ENCODE assay signal across 26 mouse cellular contexts in the genomic region with DNA sequence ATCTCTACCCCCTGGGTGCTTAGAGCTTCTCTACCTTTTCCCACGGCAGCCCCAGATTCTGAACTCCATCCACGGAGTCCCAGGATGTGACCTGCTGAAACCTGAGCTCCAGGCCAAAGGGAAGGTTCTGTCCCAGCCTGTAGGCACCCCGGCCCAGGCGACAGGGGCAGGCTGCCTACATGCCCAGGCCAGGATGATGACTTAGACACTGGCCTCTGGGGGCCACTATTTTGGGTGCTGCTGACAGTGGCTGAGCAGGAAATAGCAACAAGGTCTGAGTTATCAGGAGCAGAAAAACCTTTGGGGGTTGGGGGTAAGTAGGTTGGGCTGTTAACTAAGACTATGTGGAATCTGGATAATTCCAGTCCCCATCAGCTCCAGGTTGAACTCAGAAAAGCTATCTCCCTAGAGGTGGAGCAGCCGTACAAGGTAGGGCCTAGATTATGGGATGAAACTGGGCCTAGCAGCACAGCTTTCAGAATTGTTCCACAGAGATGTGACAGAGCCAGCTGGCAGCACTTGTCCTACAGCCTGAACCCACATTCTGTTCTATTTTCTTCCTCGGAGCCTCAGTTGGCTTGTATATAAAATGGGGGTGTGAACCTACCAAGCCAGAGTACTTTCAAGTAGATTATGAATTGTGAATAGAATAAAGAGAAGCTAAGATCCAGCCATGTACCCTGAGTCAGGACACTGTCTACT. TPM values are rescaled to one million over a fixed set of nuclear protein-coding genes. Genes with fewer than 3 reads are reported as not detected.
DNase-seq lines count a peak whose midpoint lies in the region; ATAC-seq and TF ChIP-seq lines count a peak whose summit lies in the region.
"Had no signal": no experiment of that assay in that cellular context is flagged by ENCODE, and none has a peak within 500 bp of the region (broad histone marks: within the 10 kb centered on the region; RNA-seq: fewer than 3 reads in every experiment).

No protein-coding gene starts in this region.

- peak overlapping the region; percentile 89 for H3K27ac ChIP-seq in layer of hippocampus, adult 2 months
- H3K27ac ChIP-seq in CH12.LX (ENCODE audit: insufficient read depth, low read depth), result no peak overlapping the region
- 0 out of 2 replicates have a peak overlapping the region, but pooled peaks have one; percentile 2 for H3K27ac ChIP-seq in limb, embryonic 10.5 days
- no peak overlapping the region for H3K27ac ChIP-seq in liver, embryonic 12.5 days
- H3K27ac ChIP-seq: hindbrain, embryonic 14.5 days; kidney, postnatal 0 days; limb, embryonic 15.5 days; midbrain, embryonic 15.5 days had no signal

- TF ChIP-seq POLR2A in CH12.LX (IDR thresholded peaks at IDR 0.05; ENCODE audit: low read depth, low read length), result no peak

- no peak for TF ChIP-seq CTCF in layer of hippocampus, adult 2 months (conservative IDR thresholded peaks at IDR 0.05)
- no peak for TF ChIP-seq CTCF in CH12.LX (conservative IDR thresholded peaks at IDR 0.05 in 1 of 2, IDR thresholded peaks at IDR 0.05 in 1 of 2; ENCODE audit: low read depth in 2 of 2, low read length in 2 of 2)

- TF ChIP-seq RAD21 in CH12.LX (IDR thresholded peaks at IDR 0.05; ENCODE audit: low read depth, low read length), result no peak

- no peak for ATAC-seq in liver, embryonic 12.5 days
- ATAC-seq: forebrain, embryonic 14.5 days; intestine, postnatal 0 days; liver, postnatal 0 days; midbrain, embryonic 15.5 days had no signal

- no peaks in the 10 kb centered on the region for H3K27me3 ChIP-seq in CH12.LX (replicated peaks)
- no peaks in the 10 kb centered on the region for H3K27me3 ChIP-seq in limb, embryonic 10.5 days (ENCODE audit: low read depth, poor library complexity, severe bottlenecking)
- H3K27me3 ChIP-seq in liver, embryonic 12.5 days (replicated peaks), result 0 out of 2 replicates have a peak, but pooled peaks cover 3% of the 10 kb centered on the region
- H3K27me3 ChIP-seq: limb, embryonic 15.5 days; midbrain, embryonic 15.5 days had no signal

- DNase-seq in gastrocnemius, adult 18-20 months (ENCODE audit: low spot score), result peak; percentile 71
- no peak for DNase-seq in gastrocnemius, postnatal 14 days
- peak in 1 of 2 experiments; percentile 61 for DNase-seq in layer of hippocampus, adult 2 months (ENCODE audit: low spot score in 2 of 2)
- DNase-seq in layer of hippocampus, adult 9-10 months (ENCODE audit: low spot score), result no peak
- DNase-seq in CH12.LX (ENCODE audit: extremely low read depth), result peak; percentile 52
- DNase-seq in limb, embryonic 10.5 days (ENCODE audit: low spot score), result no peak
- DNase-seq: adrenal gland, postnatal 10 days; B cell, adult 2 months; cerebellum, adult 11-12 months; cerebellum, postnatal 36 days; heart, adult 18-20 months; liver, postnatal 0 days; lung, postnatal 14 days; retina, postnatal 1 day; thymus, postnatal 4 days had no signal

- H3K36me3 ChIP-seq in CH12.LX (replicated peaks in 1 of 2; ENCODE audit: control insufficient read depth in 1 of 2, insufficient read depth in 1 of 2, low read length in 1 of 2), result no peaks in the 10 kb centered on the region
- H3K36me3 ChIP-seq in limb, embryonic 10.5 days, result no peaks in the 10 kb centered on the region
- no peaks in the 10 kb centered on the region for H3K36me3 ChIP-seq in liver, embryonic 12.5 days
- H3K36me3 ChIP-seq: limb, embryonic 15.5 days; midbrain, embryonic 15.5 days had no signal

- intact Hi-C loops in gastrocnemius, postnatal 14 days (cut with DNase I; ENCODE audit: low total_unique reads), result no loop called here

- H3K9ac ChIP-seq in CH12.LX (ENCODE audit: insufficient read depth, low read depth), result 0 out of 2 replicates have a peak overlapping the region, but pooled peaks have one; percentile 19
- no peak overlapping the region for H3K9ac ChIP-seq in liver, embryonic 12.5 days
- H3K9ac ChIP-seq: hindbrain, embryonic 14.5 days; limb, embryonic 15.5 days; liver, postnatal 0 days; midbrain, embryonic 15.5 days had no signal

- WGBS in limb, embryonic 10.5 days, result 77% methylated on average over 6 of the region's 6 CpGs
- 59% methylated on average over 6 of the region's 6 CpGs for WGBS in liver, embryonic 12.5 days (ENCODE audit: insufficient replicate concordance)

- H3K79me2 ChIP-seq in CH12.LX (replicated peaks; ENCODE audit: control insufficient read depth, extremely low read depth, insufficient read depth, poor library complexity, severe bottlenecking), result no peaks in the 10 kb centered on the region

- in situ Hi-C loops in CH12.LX (cut with MboI; ENCODE audit: low pct_ligation_motif_present, low pct_unique_long_range_greater_than_20kb, low sequenced_read_pairs), result loop anchor here (5.0 to 25.0 kb wide), 2 partner anchors 37 to 242 kb away; a partner anchor contains a TSS

- H3K4me1 ChIP-seq in CH12.LX (ENCODE audit: control insufficient read depth in 1 of 2, insufficient read depth in 2 of 2), result peaks cover 5 to 17% of the 10 kb centered on the region in 2 experiments; a peak in 3 of 4 replicates
- no peaks in the 10 kb centered on the region for H3K4me1 ChIP-seq in limb, embryonic 10.5 days
- H3K4me1 ChIP-seq in liver, embryonic 12.5 days, result peaks cover 3% of the 10 kb centered on the region; the same call in 1 of the 2 replicates
- H3K4me1 ChIP-seq: limb, embryonic 15.5 days; midbrain, embryonic 15.5 days had no signal

- peaks cover 11% of the 10 kb centered on the region for H3K9me3 ChIP-seq in CH12.LX (replicated peaks; ENCODE audit: low read length)
- no peaks in the 10 kb centered on the region for H3K9me3 ChIP-seq in limb, embryonic 10.5 days (replicated peaks)
- H3K9me3 ChIP-seq in liver, embryonic 12.5 days (replicated peaks), result no peaks in the 10 kb centered on the region
- H3K9me3 ChIP-seq: limb, embryonic 15.5 days; midbrain, embryonic 15.5 days had no signal

- H3K4me3 ChIP-seq in layer of hippocampus, adult 2 months, result no peak overlapping the region
- no peak overlapping the region for H3K4me3 ChIP-seq in CH12.LX (replicated peaks in 1 of 3; ENCODE audit: low read depth in 2 of 3, low read length in 2 of 3, poor library complexity in 1 of 3)
- no peak overlapping the region for H3K4me3 ChIP-seq in limb, embryonic 10.5 days
- H3K4me3 ChIP-seq in liver, embryonic 12.5 days, result no peak overlapping the region
- H3K4me3 ChIP-seq: erythroblast, embryonic 14.5 days; limb, embryonic 15.5 days; megakaryocyte, embryonic 14.5 days; midbrain, embryonic 15.5 days had no signal

- H3K4me2 ChIP-seq in CH12.LX (ENCODE audit: insufficient read depth, low read depth, poor library complexity, severe bottlenecking), result no peak overlapping the region
- no peak overlapping the region for H3K4me2 ChIP-seq in liver, embryonic 12.5 days
- H3K4me2 ChIP-seq: hindbrain, embryonic 14.5 days; limb, embryonic 15.5 days; midbrain, embryonic 15.5 days had no signal

- dilution Hi-C loops in CH12.LX (cut with MboI; ENCODE audit: extremely low pct_ligation_motif_present, extremely low pct_unique_long_range_greater_than_20kb, low sequenced_read_pairs), result no loop called here

- TF ChIP-seq EP300 in CH12.LX (IDR thresholded peaks at IDR 0.05; ENCODE audit: low read length), result no peak

TF ChIP-seq in CH12.LX, 34 proteins besides CTCF, POLR2A, EP300 and RAD21:
- TF ChIP-seq UBTF (IDR thresholded peaks at IDR 0.05; ENCODE audit: low read depth, low read length) (no peak), MAFK (IDR thresholded peaks at IDR 0.05; ENCODE audit: insufficient replicate concordance, low read length) (no peak), MEF2A (IDR thresholded peaks at IDR 0.05; ENCODE audit: borderline replicate concordance, low read depth, low read length) (peak; percentile 74; the same call in 1 of the 2 replicates)
TF ChIP-seq in CH12.LX: peak in this region for 1.

RNA-seq across cellular contexts. Expression of a gene that starts 14.8 kb away (rescaled TPM):
- total RNA-seq in gastrocnemius, adult 18-20 months (2021), result 10 to 100 TPM; 33.4 to 36.0 TPM
- total RNA-seq in gastrocnemius, postnatal 14 days (2021), result 10 to 100 TPM; 94.9 to 98.0 TPM
- under 1 TPM in 1 of 2 experiments, not detected in 1; 0.42 TPM for total RNA-seq in layer of hippocampus, adult 2 months (2021)
- not detected in 2 replicates for total RNA-seq in CH12.LX (2012; rRNA removed)
- not detected in 2 replicates for total RNA-seq in CH12.LX (2014; rRNA removed)
- polyA plus RNA-seq in CH12.LX (2012; ENCODE audit: insufficient read length, low read depth), result not detected in 2 replicates
- 0.45 TPM in 1 of 2 replicates, not detected in the other for polyA plus RNA-seq in limb, embryonic 10.5 days (2016; fragmentation: Nextera tagmentation; extraction: Ambion mirVana)
- not detected in 2 replicates for polyA plus RNA-seq in liver, embryonic 12.5 days (2016; fragmentation: Nextera tagmentation; extraction: Ambion mirVana)
- polyA plus RNA-seq: forebrain, embryonic 14.5 days; hindbrain, embryonic 14.5 days; intestine, postnatal 0 days; kidney, postnatal 0 days; liver, postnatal 0 days; midbrain, embryonic 15.5 days had no signal

RNA-seq across cellular contexts. Expression of a gene that starts 21.1 kb away (rescaled TPM):
- 10 to 100 TPM; 62.7 to 63.1 TPM for total RNA-seq in gastrocnemius, adult 18-20 months (2021)
- total RNA-seq in gastrocnemius, postnatal 14 days (2021), result 10 to 100 TPM; 23.7 to 25.7 TPM
- total RNA-seq in layer of hippocampus, adult 2 months (2021), result 10 to 100 TPM; 79.3 to 82.6 TPM
- 6.6 and 7.0 TPM in 2 replicates for total RNA-seq in CH12.LX (2012; rRNA removed)
- 9.0 and 9.5 TPM in 2 replicates for total RNA-seq in CH12.LX (2014; rRNA removed)
- polyA plus RNA-seq in CH12.LX (2012; ENCODE audit: insufficient read length, low read depth), result 4.7 and 5.4 TPM in 2 replicates
- 9.3 and 11.7 TPM in 2 replicates for polyA plus RNA-seq in limb, embryonic 10.5 days (2016; fragmentation: Nextera tagmentation; extraction: Ambion mirVana)
- polyA plus RNA-seq in liver, embryonic 12.5 days (2016; fragmentation: Nextera tagmentation; extraction: Ambion mirVana), result 4.1 and 5.3 TPM in 2 replicates

RNA-seq across cellular contexts. Expression of a gene that starts 21.8 kb away (rescaled TPM):
- total RNA-seq in gastrocnemius, adult 18-20 months (2021), result 100 to 1,000 TPM; 215 to 238 TPM
- total RNA-seq in gastrocnemius, postnatal 14 days (2021), result 10 to 100 TPM; 34.8 to 38.0 TPM
- under 1 TPM; 0.32 to 0.84 TPM for total RNA-seq in layer of hippocampus, adult 2 months (2021)
- total RNA-seq in CH12.LX (2012; rRNA removed) (not detected in 2 replicates), CH12.LX (2014; rRNA removed) (not detected in 2 replicates)
- polyA plus RNA-seq in CH12.LX (2012; ENCODE audit: insufficient read length, low read depth), result 0.34 TPM in 1 of 2 replicates, not detected in the other
- not detected in 2 replicates for polyA plus RNA-seq in limb, embryonic 10.5 days (2016; fragmentation: Nextera tagmentation; extraction: Ambion mirVana)
- polyA plus RNA-seq in liver, embryonic 12.5 days (2016; fragmentation: Nextera tagmentation; extraction: Ambion mirVana), result not detected in 2 replicates
- polyA plus RNA-seq: embryonic facial prominence, embryonic 11.5 days; erythroblast, embryonic 14.5 days; forebrain, embryonic 14.5 days; heart, postnatal 0 days; kidney, postnatal 0 days; liver, postnatal 0 days; midbrain, embryonic 15.5 days had no signal

Comparison
In these comparisons a context has a peak if more than half of its experiments do, and no peak if none do; other contexts are left out.
1. DNase-seq: peak in gastrocnemius, adult 18-20 months (single experiment) and CH12.LX (single experiment); none in gastrocnemius, postnatal 14 days (single experiment), layer of hippocampus, adult 9-10 months (single experiment) and limb, embryonic 10.5 days (single experiment).
2. H3K27ac ChIP-seq: peak in layer of hippocampus, adult 2 months (single experiment) and limb, embryonic 10.5 days (single experiment); none in CH12.LX (single experiment) and liver, embryonic 12.5 days (single experiment).
3. RNA of a gene that starts 14.8 kb away (total RNA-seq): 94.9 to 98.0 TPM in gastrocnemius, postnatal 14 days and 33.4 to 36.0 TPM in gastrocnemius, adult 18-20 months; 0.42 TPM in layer of hippocampus, adult 2 months and not detected in CH12.LX; every median in the first group is over 10 times any median in the second.
4. RNA of a gene that starts 21.8 kb away (total RNA-seq): 215 to 238 TPM in gastrocnemius, adult 18-20 months and 34.8 to 38.0 TPM in gastrocnemius, postnatal 14 days; 0.32 to 0.84 TPM in layer of hippocampus, adult 2 months and not detected in CH12.LX; every median in the first group is over 10 times any median in the second.